Mouse (Mus musculus): Measurements from ENCODE around the gene Fzd10. TPM values are rescaled to one million over a fixed set of nuclear protein-coding genes. Genes with fewer than 3 reads are reported as not detected.

Fzd10 gene
- polyA plus RNA-seq, 1 experiment = not detected

- no peak overlapping the region for H3ac ChIP-seq (ENCODE audit: control insufficient read depth, insufficient read length)
- no peaks in the 10 kb centered on the region for H3K79me2 ChIP-seq (ENCODE audit: control insufficient read depth, insufficient read depth)
- TF ChIP-seq TCF12 (IDR thresholded peaks at IDR 0.05; ENCODE audit: insufficient read depth, poor library complexity, severe bottlenecking) (no peak), USF1 (IDR thresholded peaks at IDR 0.05; ENCODE audit: low read depth) (no peak), POLR2A (IDR thresholded peaks at IDR 0.05; ENCODE audit: insufficient read length, low read depth) (no peak)
- no peaks in the 10 kb centered on the region for H3K27me3 ChIP-seq (ENCODE audit: control insufficient read depth, insufficient read depth, insufficient read length)
- no peaks in the 10 kb centered on the region for H3K36me3 ChIP-seq (ENCODE audit: control insufficient read depth, insufficient read depth)
- H3K4me2 ChIP-seq (ENCODE audit: low read depth) = no peak overlapping the region
- H3K4me3 ChIP-seq = no peak overlapping the region
Observed at GRCm38 (mm10) chr5:128609091-128609490, 8.4 kb downstream of the Fzd10 start.

GRCm38 (mm10) chr5:128617621-128618020, 17.0 kb downstream of the Fzd10 start:
- Histone ChIP-seq H3K79me2 (ENCODE audit: control insufficient read depth, insufficient read depth) (no peaks in the 10 kb centered on the region), H3K4me2 (ENCODE audit: low read depth) (no peak overlapping the region), H3K4me3 (no peak overlapping the region), H3K27me3 (ENCODE audit: control insufficient read depth, insufficient read depth, insufficient read length) (no peaks in the 10 kb centered on the region), H3ac (ENCODE audit: control insufficient read depth, insufficient read length) (no peak overlapping the region), H3K36me3 (ENCODE audit: control insufficient read depth, insufficient read depth) (no peaks in the 10 kb centered on the region)
- TF ChIP-seq TCF12 (IDR thresholded peaks at IDR 0.05; ENCODE audit: insufficient read depth, poor library complexity, severe bottlenecking) (no peak), REST (IDR thresholded peaks at IDR 0.05; ENCODE audit: insufficient read depth, insufficient read length) (no peak), CEBPB (IDR thresholded peaks at IDR 0.05; ENCODE audit: insufficient read depth, poor library complexity, severe bottlenecking) (no peak), MYOD1 (IDR thresholded peaks at IDR 0.05; ENCODE audit: control insufficient read depth in 1 of 3, insufficient read length in 2 of 3, low read depth in 2 of 3) (no peak), POLR2A (IDR thresholded peaks at IDR 0.05; ENCODE audit: insufficient read length, low read depth) (no peak), E2F4 (IDR thresholded peaks at IDR 0.05; ENCODE audit: insufficient read depth) (no peak), MAX (IDR thresholded peaks at IDR 0.05; ENCODE audit: low read depth) (no peak), USF1 (IDR thresholded peaks at IDR 0.05; ENCODE audit: low read depth) (no peak), POLR2AphosphoS2 (IDR thresholded peaks at IDR 0.05; ENCODE audit: insufficient read length, low read depth) (no peak)

- no peaks in the 10 kb centered on the region for H3K36me3 ChIP-seq (ENCODE audit: control insufficient read depth, insufficient read depth)
- no peak overlapping the region for H3K4me2 ChIP-seq (ENCODE audit: low read depth)
- no peaks in the 10 kb centered on the region for H3K79me2 ChIP-seq (ENCODE audit: control insufficient read depth, insufficient read depth)
- TF ChIP-seq MYOD1 (IDR thresholded peaks at IDR 0.05; ENCODE audit: control insufficient read depth in 1 of 3, insufficient read length in 2 of 3, low read depth in 2 of 3) (no peak), USF1 (IDR thresholded peaks at IDR 0.05; ENCODE audit: low read depth) (no peak), SRF (IDR thresholded peaks at IDR 0.05; ENCODE audit: control insufficient read depth, insufficient read length, low read depth) (no peak), TCF3 (IDR thresholded peaks at IDR 0.05; ENCODE audit: insufficient read length, low read depth) (no peak), TCF12 (IDR thresholded peaks at IDR 0.05; ENCODE audit: insufficient read depth, poor library complexity, severe bottlenecking) (no peak), POLR2AphosphoS2 (IDR thresholded peaks at IDR 0.05; ENCODE audit: insufficient read length, low read depth) (no peak), REST (IDR thresholded peaks at IDR 0.05; ENCODE audit: insufficient read depth, insufficient read length) (no peak), CEBPB (IDR thresholded peaks at IDR 0.05; ENCODE audit: insufficient read depth, poor library complexity, severe bottlenecking) (no peak), MYOG (IDR thresholded peaks at IDR 0.05; ENCODE audit: control insufficient read depth in 1 of 3, insufficient read depth in 1 of 3, insufficient read length in 2 of 3, low read depth in 2 of 3) (no peak), E2F4 (IDR thresholded peaks at IDR 0.05; ENCODE audit: insufficient read depth) (no peak), POLR2A (IDR thresholded peaks at IDR 0.05; ENCODE audit: insufficient read length, low read depth) (no peak), MAX (IDR thresholded peaks at IDR 0.05; ENCODE audit: low read depth) (no peak)
- H3K4me3 ChIP-seq = no peak overlapping the region
- H3K27me3 ChIP-seq (ENCODE audit: control insufficient read depth, insufficient read depth, insufficient read length) = no peaks in the 10 kb centered on the region
- H3ac ChIP-seq (ENCODE audit: control insufficient read depth, insufficient read length) = no peak overlapping the region
Observed at GRCm38 (mm10) chr5:128619987-128620386, 19.3 kb downstream of the Fzd10 start.

GRCm38 (mm10) chr5:128620408-128620807, 19.8 kb downstream of the Fzd10 start:
- Histone ChIP-seq H3K4me2 (ENCODE audit: low read depth) (no peak overlapping the region), H3K27me3 (ENCODE audit: control insufficient read depth, insufficient read depth, insufficient read length) (no peaks in the 10 kb centered on the region), H3K36me3 (ENCODE audit: control insufficient read depth, insufficient read depth) (no peaks in the 10 kb centered on the region), H3K79me2 (ENCODE audit: control insufficient read depth, insufficient read depth) (no peaks in the 10 kb centered on the region), H3ac (ENCODE audit: control insufficient read depth, insufficient read length) (no peak overlapping the region), H3K4me3 (no peak overlapping the region)
- TF ChIP-seq POLR2A (IDR thresholded peaks at IDR 0.05; ENCODE audit: insufficient read length, low read depth) (no peak), TCF12 (IDR thresholded peaks at IDR 0.05; ENCODE audit: insufficient read depth, poor library complexity, severe bottlenecking) (no peak), SRF (IDR thresholded peaks at IDR 0.05; ENCODE audit: control insufficient read depth, insufficient read length, low read depth) (no peak), REST (IDR thresholded peaks at IDR 0.05; ENCODE audit: insufficient read depth, insufficient read length) (no peak), USF1 (IDR thresholded peaks at IDR 0.05; ENCODE audit: low read depth) (no peak), MYOG (IDR thresholded peaks at IDR 0.05; ENCODE audit: control insufficient read depth in 1 of 3, insufficient read depth in 1 of 3, insufficient read length in 2 of 3, low read depth in 2 of 3) (no peak), MAX (IDR thresholded peaks at IDR 0.05; ENCODE audit: low read depth) (no peak)

- no peak overlapping the region for H3K4me3 ChIP-seq
- no peak for TF ChIP-seq MAX (IDR thresholded peaks at IDR 0.05; ENCODE audit: low read depth)
- no peak for TF ChIP-seq SRF (IDR thresholded peaks at IDR 0.05; ENCODE audit: control insufficient read depth, insufficient read length, low read depth)
- TF ChIP-seq TCF3 (IDR thresholded peaks at IDR 0.05; ENCODE audit: insufficient read length, low read depth) = no peak
- no peak for TF ChIP-seq POLR2A (IDR thresholded peaks at IDR 0.05; ENCODE audit: insufficient read length, low read depth)
- TF ChIP-seq CEBPB (IDR thresholded peaks at IDR 0.05; ENCODE audit: insufficient read depth, poor library complexity, severe bottlenecking) = no peak
- TF ChIP-seq REST (IDR thresholded peaks at IDR 0.05; ENCODE audit: insufficient read depth, insufficient read length) = no peak
- TF ChIP-seq POLR2AphosphoS2 (IDR thresholded peaks at IDR 0.05; ENCODE audit: insufficient read length, low read depth) = no peak
- no peak for TF ChIP-seq MYOD1 (IDR thresholded peaks at IDR 0.05; ENCODE audit: control insufficient read depth in 1 of 3, insufficient read length in 2 of 3, low read depth in 2 of 3)
- TF ChIP-seq MYOG (IDR thresholded peaks at IDR 0.05; ENCODE audit: control insufficient read depth in 1 of 3, insufficient read depth in 1 of 3, insufficient read length in 2 of 3, low read depth in 2 of 3) = no peak
- TF ChIP-seq E2F4 (IDR thresholded peaks at IDR 0.05; ENCODE audit: insufficient read depth) = no peak
- no peak for TF ChIP-seq USF1 (IDR thresholded peaks at IDR 0.05; ENCODE audit: low read depth)
- H3K27me3 ChIP-seq (ENCODE audit: control insufficient read depth, insufficient read depth, insufficient read length) = no peaks in the 10 kb centered on the region
- no peak overlapping the region for H3ac ChIP-seq (ENCODE audit: control insufficient read depth, insufficient read length)
- H3K79me2 ChIP-seq (ENCODE audit: control insufficient read depth, insufficient read depth) = no peaks in the 10 kb centered on the region
- no peaks in the 10 kb centered on the region for H3K36me3 ChIP-seq (ENCODE audit: control insufficient read depth, insufficient read depth)
- no peak overlapping the region for H3K4me2 ChIP-seq (ENCODE audit: low read depth)
Observed at GRCm38 (mm10) chr5:128627763-128628162, 27.1 kb downstream of the Fzd10 start.

Measured in myocyte (in vitro differentiated cells).